Mouse (Mus musculus): Measurements from ENCODE around the gene Hipk4.

DNA sequence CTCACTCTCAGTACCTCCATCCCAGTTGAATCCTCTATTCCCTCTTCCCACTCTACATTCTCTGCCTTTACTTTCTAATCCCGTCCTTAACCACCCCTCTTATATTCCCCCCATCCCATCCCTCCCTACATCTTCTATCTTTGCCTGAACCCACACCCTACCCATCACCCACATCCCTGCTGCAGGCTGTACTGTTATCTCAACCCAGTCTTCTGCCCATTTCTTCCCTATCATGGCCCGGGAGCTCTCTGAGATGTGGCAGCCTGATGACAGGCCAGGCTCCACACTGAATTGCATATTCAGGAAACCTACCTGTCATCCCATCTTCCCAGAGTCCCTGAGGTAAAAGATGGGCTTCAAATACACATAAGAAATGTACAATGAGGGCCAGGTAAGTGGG lies 15.7 kb downstream of the Hipk4 start:
- TF ChIP-seq GATA1 (IDR thresholded peaks at IDR 0.05; ENCODE audit: borderline replicate concordance, low read length) (no peak), FLI1 (IDR thresholded peaks at IDR 0.05; ENCODE audit: low read length) (no peak)

Data from megakaryocyte, embryonic 14.5 days (primary cell).